Mouse (Mus musculus) G1E-ER4 (cell line): ENCODE data around the gene Lmx1b. TPM values are rescaled to one million over a fixed set of nuclear protein-coding genes. Genes with fewer than 3 reads are reported as not detected.

Experiments used
- GATA1 ChIP-seq: IDR thresholded peaks from one replicate; pipeline ENCODE4 v1.8.0; 2012; ENCODE audit warnings: low read length, inconsistent platforms
- polyA plus RNA-seq: library from polyadenylated mRNA; stranded (reverse); fragments of >175 nt; gene quantifications from 2 replicates; pipeline ENCODE4 v1.2.3, GENCODE M21; 2012

The Lmx1b gene
- polyA plus RNA-seq, 1 experiment, result not detected

DNA sequence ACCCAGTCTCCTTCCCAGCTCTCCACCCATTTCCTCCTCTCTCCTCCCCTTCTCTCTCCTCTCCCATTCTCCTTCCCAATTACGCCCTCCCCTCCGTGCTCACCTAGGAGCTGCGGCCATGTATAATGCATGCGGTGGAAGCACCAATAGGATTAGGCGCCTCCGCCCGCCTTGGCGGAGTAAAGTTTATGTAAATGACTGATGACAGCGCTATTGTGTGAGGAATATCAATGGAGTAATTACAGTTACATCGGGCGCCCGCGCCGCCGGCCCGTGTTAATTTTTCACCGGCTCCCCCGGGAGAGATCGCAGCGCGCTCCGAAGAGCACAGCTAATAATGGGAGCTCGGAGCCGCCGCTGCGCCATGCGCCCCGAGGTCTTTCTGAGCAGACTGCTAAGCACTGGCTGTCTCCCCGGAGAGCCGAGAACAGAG lies 23.9 kb downstream of the Lmx1b start:
- TF ChIP-seq GATA1, result no peak

DNA sequence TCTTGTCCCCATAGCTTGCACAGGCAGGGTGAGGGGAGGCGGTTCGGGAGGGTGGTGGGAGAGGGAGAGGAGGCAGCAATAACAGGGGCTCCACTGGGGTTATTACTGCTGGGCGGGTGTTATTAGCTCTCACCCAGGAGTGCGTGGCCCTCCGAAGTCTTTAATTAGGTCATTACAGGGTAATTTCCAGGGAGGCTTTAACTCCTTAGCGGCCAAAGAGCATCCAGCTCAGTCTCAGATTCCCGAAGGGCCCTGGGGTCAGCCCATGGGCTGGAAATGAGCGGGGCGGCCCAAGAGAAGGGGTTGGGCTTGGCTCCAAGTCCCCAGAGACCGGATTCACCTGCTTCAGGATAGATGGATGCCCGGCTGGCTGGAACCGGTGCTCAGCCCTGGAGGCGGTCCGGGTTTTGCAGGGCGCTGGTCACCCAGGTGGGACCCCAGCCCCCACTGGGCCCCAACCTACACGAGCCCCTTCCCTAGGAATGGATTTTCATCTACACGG lies 24.4 kb downstream of the Lmx1b start:
- TF ChIP-seq GATA1, result no peak

DNA sequence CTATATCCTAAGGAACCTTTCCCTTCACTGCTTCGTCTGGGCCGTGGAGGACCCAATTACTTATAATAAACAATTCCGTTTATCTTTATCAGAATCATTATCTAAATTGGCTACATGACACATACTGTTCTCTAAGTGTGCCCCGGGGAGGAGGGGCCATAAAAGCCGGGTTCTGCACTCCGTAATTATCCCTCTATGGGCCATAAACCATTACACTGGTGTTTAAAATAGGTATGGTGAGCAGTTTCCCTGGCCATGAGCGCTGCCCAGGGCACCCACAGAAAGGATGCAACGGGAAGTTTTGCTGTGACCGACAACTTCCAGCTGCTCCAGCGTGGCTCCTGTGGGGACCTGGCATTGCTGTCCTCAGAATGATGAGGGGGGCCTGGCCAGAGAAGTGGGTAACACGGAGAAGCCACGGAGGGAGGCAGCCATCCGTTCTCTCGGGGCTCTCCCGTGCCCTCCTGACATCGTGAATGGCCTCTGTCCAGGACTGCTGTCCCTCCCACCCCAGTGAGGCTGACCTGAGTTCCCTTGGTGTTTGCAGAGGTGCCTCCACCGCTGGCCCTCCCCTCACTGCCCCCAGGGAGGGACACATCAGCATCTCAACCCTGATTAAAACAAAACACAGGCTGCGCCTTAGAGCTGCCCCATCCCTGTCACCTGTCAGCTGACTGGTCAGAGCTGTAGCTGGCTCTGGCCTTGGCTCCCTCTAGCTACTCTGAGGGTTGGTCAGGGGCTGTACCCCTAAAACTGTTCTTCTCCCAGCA lies 34.6 kb downstream of the Lmx1b start:
- TF ChIP-seq GATA1, result no peak

DNA sequence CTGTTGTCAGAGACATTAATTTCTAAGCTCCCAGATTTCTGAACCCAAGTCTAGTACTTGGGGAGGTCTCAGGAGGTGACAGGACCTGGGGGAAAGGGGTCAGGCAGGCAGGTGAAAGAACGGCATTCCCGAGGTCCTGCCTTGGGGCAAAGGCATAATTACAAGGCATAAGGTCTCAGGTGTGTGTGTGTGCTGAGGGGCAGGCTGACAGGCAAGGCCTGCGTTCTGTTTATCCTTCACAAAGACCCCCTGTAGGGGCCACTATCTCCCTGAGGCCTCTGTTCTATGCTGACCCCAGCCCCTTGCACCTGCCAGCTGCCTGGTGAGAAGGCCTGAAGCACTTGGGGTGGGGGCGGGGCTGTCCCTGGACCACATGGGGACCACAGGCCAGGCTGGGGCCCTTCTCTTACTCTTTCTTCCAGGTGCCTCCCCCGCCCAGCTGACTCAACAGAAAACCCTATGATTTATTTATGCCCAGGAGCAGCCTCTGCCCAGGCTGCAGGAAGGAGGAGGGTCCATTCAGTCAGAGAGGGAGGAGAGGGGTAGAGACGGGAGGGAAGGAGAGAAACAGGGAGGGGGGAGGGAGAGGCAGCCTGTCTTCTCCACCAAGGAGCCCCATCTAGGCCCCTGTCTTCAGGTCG lies 35.3 kb downstream of the Lmx1b start:
- TF ChIP-seq GATA1, result no peak

DNA sequence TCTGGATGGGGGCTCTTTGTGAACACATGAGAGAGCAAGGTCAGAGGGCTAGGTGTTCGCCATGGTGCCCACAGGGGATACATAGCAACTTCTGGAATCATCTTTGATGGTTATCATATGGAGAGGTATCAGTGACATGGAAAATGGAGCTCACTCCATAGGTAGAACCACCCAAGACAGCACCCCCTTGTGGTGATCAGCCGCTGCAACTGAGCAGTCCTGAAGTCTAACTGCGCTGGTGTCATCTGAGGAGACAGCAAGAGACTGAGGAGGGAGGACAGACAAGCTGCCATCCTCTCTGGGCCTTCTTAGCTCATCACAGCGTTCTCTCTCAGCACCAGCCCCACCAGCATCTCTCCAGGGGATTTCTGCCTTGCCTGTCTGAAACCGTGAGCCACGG lies 39.8 kb downstream of the Lmx1b start:
- TF ChIP-seq GATA1, result no peak

DNA sequence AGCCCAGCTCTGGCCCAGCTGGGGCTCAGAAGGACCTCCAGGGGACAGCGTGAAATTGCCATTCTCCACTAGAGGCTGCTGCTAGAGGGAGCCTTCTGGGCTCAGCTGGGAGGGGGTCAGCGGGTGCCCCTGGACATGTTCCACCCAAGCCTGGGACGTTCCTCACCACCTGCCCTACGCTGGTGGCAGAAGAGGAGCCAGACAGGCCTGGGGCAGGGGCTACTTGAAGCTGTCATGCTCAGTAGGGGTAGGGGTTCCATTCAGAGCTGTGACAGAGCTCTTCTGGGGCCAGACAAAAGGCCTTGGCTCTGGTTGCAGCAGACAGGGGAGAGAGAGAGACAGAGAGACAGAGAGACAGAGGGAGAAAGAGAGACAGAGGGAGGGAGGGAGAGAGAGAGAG lies 42.9 kb downstream of the Lmx1b start:
- TF ChIP-seq GATA1, result no peak

DNA sequence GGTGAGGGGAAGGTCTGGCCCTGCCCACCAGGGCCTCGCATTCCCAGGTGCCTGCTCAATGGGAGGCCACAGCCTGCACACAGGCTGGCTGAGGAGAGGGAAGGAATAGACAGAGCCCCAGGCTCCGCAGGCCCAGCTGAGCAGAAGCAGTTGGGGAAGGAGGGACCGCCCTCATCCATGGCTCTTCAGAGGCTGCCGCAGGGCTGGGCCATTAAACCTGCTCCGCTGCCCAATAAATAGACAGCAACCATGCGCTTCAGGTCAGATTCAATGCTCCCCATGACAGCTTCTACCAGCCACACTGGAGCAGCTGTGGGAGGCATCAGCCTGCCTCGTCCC lies 45.3 kb downstream of the Lmx1b start:
- TF ChIP-seq GATA1, result no peak

DNA sequence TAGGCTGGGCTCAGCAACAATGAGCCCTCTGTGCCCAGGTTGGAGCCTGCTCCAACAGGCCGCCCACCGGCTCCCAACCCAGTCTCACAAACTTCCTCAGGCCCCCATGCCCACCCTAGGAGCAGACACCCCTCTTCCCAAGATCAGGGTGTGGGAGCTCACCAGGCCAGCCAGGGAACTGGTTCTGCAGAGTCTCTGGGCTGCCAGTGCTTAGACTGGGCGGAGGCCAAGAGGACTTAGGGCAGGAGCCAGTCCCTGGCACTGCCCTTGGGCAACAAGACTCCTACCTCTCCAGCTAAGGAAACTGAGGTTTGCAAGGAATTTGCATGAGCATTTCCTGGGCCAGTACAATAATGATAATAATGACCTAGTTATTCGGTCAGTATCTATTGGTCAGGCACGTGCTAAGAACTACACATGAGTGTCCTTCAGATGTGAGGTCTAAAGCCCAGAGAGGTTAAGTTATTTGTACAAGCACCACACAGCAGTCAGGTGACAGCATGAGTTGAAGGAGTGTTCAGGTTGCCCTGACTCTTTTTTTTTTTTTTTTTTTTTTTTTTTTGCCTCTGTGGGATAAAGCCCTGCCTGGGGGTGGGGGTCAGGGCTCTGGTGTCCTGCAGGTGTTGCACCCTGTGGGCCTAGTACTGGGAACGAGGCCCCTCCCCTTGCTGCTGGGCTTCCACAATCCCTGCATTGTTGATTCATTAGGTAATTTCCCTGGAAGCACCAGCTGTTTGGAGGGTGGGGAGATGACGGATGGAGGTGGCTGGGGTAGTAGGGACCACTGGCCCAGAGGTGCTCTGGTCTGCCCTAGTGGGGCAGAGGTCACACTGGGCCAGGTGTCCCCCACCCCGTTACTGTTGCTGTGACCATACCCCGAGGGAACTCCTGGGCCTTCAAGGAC lies 45.9 kb downstream of the Lmx1b start:
- no peak for TF ChIP-seq GATA1

DNA sequence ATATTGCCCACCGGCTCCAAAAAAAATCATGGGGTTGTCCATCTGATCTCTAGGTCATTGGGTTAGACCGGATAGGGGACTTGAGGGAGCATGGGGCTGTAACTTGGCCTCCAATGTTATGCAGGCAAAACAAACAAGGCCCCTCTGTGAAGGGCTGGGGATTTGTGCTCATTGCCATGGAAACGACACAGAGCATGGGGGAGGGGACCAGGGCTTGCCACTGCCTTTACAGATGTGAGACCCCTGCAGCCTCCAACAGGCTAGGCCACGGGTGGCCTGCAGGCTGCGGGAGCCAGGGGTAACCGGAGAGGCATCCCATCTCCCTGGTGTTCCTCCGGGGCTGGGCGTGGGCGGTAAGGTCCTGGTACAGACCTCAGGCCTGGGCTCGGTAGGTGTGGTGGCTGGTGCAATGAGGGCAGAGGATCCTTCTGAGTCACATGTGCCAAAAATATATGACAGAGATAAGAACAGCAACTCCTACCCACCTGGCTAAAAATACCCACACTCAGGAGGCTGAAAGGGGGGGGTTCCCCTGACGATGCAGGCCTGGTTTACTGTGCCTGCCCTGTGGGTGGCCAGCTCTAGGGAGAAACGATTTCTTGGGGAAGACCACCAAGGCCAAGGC lies 47.3 kb downstream of the Lmx1b start:
- TF ChIP-seq GATA1, result no peak

DNA sequence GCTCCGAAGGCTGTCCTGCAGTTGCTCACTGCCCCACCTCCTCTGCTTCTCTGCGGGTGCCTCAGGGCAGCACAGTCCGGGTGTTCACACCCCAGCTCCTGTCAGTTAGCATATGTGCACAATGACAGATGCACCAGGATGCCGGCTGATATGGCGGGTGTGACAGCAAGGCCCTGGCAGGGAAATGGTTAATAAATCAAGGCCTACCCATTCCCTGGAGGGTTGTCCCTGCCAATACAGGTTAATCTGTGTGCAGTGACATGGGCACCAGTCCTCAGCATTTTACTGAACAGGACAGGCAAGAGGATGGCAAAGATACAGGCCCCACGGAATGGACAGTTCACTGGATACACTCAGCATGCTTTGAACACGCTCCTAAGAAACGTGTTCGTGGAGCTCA lies 51.0 kb downstream of the Lmx1b start:
- TF ChIP-seq GATA1, result no peak

DNA sequence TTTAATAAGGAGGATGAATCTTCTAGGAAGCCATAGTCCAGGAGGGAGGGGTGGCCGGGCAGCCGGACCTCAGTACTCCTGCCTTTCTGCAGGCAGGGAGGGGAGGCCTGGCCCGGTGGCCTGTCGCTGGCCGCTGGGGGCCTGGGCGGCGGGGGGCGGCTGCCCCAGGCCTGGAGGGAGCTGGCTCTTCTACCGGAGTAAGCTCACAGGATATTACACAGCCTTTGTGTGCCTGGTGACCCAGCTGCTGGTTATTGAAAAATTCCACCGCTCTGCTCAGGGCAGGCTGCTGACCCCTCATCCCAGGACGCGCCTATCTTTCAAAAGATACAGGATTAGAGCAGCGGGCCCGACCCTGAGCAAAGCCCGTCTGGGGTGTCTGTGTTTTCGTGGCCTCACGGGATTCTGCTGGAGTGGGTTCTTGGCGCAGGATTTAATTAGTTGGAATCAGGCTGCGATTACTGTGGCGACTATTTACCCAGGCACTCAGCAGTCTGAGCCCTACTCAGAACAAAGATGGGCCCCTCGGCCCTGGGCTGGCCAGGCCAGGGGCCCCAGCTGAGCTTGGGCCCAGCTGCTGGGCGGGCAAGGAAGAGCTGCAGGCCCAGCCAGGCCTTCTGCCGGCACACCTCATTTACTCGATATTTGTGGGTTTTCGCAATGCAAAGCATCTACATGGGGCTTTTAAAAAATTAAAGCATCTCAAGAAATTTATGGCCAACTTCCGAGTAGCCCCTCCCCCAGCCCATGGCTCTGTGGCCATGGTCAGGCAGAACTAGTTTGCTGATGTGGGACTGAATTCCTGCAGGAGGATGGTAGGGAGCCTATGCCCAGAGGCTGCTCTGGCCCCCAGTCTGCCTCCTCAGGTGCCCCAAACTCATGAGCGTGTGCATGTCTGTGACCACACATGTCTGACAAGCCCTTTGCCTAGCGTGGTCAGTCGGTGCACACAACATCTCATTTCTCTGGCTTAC lies 55.1 kb downstream of the Lmx1b start:
- TF ChIP-seq GATA1, result no peak

DNA sequence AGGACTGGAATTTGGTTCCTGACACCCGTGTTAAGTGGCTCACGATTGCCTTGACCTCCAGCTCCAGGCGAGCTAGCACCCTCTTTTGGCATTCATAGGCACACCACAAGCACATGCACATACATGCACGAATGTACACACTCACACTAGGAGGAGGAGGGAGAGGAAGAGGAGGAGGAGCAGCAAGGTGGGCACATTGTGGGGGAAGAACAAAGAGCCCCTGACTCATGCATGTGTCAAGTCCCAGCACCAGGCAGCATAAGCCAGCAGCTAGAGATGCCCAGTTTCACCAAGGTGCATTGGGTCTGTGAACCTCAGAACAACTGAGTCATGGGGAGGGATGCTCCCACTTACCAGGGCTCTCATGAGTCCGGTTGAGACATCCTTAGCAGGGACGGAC lies 56.5 kb downstream of the Lmx1b start:
- no peak for TF ChIP-seq GATA1

DNA sequence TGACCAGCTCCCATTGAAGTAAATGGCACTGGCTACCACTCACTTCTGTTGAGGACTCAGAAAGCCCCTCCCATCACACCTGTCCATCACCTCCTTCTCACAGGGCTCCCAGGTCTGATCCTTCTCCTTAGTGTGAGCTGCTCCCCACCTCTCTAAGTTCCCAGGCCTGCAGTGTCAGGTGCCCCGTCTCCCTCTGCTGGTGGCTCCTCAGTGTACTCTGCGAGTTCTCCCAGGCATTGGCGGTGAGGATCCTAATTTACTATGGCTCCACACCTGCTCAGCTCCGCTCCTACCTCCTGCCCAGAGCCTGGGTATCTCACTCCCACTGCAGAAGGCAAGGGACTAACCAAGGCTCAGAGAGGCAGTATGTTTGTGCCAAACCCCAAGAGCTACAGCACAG lies 57.0 kb downstream of the Lmx1b start:
- TF ChIP-seq GATA1, result no peak

DNA sequence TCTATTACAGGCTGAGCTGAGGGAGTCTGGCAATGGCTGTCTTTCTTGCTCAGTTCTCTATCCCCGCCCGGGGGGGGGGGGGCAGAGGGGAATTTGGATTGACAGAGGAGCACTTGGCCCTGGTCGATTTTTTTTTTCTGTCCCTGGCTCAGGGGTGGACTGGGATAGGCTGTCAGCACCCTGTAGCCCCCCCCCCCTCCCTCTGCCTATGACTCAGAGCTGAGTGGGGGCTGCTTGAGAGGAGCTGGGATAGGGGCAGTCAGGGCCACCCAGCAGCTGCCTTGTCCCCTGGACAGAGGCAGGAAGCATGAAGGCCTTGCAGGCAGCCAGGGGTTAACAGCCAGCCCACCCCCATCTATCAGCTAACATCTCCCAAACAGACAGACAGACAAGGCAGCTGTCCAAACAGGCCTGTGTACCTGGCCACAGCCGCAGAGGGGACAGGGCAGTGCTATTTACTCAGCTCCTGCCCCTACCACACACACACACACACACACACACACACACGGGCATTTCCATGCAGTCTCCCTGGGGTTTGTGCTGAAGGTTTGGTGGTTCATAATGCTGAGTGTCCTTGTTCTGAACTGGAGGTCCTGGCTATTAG lies 57.8 kb downstream of the Lmx1b start:
- TF ChIP-seq GATA1, result no peak
